Mouse (Mus musculus): Measurements from ENCODE around the gene Zswim5.

Gene Zswim5

DNA sequence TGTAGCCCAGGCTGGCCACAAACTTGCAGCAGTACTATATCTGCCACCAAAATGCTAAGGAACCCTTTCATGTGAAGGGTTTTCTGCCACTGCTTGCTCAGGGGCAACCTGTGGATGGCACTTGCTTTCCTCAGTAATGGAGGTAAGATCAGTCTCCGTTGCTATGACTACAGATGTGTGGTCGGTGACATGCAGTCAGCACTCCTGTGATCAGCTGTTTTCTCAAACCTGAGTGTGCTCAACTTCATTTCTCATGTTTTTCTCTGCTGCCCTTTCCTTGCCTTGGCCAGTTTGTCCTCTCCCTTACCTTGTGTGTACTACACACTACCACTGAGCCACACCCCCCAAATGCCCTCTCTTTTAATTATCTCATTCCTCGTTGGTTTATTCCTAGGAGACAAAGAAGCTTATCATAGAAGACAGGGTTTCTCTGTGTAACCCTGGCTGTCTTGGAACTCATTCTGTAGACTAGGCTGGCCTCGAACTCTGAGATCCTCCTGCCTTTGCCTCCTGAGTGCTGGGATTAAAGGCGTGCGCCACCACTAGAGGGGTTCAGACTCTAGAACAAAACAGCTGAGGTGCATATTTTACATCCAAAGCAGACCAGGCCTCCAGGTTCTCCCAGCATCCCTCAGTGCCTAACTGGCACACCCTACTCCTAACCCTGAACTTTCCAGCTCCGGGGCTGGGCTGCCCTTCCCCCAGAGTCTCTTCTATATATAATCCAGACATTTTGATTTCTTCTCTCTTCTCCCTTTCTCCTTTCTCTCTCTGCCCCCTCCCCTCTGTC is 128.6 kb downstream of the Zswim5 start:
- DNase-seq (ENCODE audit: low spot score): no peak

DNA sequence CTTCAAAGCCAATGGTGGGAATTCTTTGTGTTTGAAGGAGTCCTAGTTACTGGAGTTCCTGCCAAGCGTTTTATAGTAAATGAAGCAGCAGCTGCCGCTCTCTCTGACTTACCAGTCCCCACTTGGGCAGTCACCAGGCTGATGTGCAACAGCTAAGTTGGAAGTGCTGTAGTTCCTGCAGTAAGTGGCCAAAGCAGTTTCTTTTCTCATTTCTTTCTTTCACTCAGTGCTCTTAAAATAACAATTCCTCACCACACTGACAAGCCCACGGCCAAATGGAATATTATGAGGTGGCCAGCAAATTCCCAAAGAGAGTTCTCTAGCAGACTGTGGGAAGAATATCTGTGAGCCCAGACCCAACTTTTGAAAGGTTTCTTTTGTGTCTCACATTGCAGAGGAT is 129.9 kb downstream of the Zswim5 start:
- DNase-seq (ENCODE audit: low spot score): no peak

DNA sequence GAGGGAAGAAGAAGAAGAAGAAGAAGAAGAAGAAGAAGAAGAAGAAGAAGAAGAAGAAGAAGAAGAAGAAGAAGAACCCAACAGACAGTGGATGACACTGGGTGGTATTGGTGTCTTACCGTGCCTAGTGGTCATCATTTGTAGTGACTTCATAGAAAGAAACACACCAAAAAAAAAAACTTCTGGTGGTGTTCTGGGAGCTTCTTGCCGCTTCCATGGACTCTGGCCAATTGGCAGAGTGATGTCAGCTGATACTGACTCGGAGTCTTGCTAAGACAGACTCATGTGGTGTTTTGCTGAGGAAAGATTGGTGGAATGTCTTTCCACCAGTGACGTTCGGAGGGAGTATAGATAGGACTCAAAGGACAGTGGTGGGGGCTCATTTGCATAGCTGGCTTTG is 133.1 kb downstream of the Zswim5 start:
- DNase-seq (ENCODE audit: low spot score): no peak

DNA sequence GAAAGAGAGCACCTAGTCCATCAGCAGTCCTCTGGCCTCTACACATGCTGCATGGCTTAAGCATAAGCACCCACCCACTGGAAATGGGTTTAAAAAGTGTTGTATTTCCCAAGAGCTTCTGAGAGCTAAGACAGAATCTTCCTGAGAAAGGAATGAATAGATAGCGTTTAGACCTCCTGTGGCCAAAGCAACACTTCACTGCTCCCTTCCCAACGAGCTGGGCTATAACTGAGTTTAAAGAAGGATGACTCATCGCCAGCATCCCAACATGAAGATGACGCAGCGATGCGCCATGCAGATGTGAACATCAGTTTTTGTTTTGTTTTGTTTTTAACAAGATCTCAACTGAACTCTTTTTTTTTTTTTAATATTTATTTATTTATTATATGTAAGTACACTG is 136.4 kb downstream of the Zswim5 start:
- no peak for DNase-seq (ENCODE audit: low spot score)

DNA sequence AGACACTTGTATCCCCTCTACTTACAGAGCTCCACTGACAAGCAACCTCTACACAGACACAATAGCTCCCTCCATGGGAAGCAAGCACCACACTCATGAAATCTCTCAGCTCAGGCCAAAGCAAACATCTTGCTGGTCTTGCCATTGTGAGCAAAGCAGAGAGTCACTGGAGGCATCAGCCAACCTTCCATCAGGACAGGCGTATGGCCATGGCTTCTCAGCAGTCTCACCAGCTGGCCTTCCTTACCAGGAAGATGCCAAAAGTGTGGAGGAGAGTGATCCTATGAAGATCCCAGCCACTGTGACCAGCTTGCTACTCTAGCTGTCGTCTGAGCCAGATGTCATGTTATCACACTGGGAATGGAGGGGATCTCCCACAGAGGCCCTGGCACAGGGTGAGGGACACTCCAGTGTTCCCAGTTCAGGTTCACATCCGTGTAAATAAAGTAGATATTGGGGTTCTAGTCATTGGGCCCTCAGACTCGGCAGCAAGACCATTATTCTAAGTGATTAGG is 137.8 kb downstream of the Zswim5 start:
- DNase-seq (ENCODE audit: low spot score): no peak

DNA sequence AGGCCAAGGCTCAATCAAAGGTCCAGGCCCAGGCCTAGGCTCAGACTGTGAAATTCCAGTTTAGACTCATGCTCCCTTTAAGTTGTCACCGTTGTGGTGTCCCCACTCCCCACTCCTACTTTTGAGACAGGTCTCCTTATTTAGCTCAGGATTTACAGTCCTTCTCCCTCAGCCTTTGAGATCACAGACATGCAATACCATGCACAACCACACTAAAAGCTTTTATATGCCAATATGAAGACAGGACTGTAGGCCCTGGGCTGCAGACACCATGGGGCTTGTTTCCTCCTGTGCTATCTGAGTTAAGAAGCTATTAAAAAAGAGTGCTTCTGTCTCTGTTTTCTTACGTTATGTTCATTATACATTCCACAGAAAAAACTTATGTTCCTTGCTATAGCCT is 140.6 kb downstream of the Zswim5 start:
- DNase-seq (ENCODE audit: low spot score): no peak

DNA sequence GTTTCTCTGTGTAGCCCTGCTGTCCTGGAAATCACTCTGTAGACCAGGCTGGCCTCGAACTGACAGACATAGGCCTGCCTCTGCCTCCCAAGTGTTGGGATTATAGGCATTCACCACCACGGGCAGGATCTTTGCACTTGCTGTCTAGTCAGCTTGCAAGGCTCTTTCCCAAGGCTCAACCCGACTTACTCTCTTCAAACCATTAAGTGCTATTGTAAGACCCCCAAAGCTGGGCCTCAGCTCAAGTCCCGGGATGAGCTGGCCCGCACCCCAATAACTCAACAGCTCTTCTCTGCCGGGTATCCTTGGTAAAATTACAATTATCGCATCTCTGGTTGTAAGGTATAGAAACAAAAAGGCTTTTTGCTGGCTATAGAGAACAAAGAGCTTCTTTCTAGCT is 141.2 kb downstream of the Zswim5 start:
- DNase-seq (ENCODE audit: low spot score): no peak

DNA sequence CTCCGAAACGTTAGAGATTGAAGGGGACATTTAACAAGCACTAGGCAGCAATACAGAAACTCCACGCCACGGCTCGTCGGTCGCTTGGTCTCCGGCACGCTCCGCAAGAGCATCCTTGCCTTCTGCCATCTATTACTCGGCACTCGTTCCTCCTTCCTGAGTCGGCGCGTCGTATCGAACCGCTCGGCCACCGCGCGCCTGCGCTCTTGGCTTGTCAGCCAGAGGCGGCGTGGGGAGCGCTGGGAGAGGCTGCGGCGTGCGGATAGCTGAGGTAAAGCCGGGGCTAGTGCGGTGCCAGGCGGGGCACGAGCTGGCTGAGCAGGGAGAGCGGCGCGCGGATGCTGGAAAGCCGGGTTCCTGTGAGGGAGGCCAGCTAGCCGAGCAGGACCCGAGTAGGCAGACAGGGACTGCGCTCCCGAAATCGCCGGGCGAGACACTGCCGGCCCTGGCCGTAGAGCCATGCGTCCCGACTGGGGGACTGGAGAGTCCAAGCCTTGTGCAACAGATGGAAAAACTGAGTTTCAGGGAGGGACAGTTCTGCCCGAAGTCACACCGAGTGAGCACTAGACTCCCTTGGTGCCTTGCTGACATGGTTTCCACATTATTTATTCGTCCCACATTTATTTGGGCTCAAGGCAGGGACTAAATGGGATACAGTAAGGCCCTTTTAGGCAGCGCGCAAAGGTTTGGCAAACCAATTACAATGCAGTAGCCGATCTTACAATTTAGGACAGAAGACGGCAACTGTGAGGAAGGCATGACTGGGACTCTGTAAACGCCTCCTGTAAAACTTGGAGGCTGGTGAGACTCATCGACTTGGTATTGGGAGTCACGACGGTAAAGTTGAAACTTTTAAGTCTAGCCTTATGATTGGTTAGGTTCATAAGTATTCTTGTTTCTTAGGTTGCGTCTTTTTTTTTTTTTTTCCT is 142.3 kb downstream of the Zswim5 start, which contains the start of gene Eif2b3:
Eif2b3 (plus strand) TSS at position 197 of the 929 bp plus-strand sequence.
- DNase-seq (ENCODE audit: low spot score): peak; percentile 71

DNA sequence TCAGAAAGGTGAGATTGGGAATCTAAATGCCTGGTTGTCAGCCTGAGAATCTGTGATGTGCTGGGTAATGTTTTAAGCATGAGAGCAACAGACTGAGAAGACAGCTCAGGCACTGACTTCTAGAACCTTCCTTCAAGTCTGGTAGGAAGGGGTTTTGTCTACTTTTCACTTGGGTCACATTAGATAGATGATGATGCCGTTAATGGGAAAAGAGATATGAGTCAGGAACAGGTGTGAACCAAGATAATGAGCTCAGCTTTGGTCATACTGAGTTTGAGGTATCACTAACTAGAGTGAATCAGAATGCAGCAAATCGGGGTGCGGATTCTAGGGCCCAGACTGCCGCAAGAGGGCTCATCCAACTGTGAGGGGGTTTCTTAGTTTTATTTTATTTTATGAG is 146.3 kb downstream of the Zswim5 start:
- no peak for DNase-seq (ENCODE audit: low spot score)

DNA sequence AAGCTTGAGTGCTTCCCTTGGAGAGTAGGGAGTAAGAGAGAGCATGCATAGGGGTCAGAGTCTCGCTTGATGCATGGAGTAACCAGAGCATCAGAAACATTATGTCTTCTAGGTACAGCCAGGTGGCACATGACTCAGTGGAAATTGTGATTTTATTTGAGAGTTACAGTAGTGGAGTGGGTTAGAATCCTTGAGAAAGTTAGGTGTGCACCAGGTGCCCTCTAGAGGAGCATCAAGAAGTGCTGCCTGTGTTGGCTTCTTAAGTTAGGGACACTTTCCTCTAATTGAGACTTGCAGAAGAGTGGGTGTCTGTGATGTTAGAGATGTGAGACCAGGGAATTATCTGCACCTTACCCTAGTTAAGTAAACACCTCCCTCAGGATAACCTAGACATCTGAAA is 153.9 kb downstream of the Zswim5 start:
- DNase-seq (ENCODE audit: low spot score): no peak
